Mouse (Mus musculus) adrenal gland, postnatal 14 days (tissue): ENCODE measurements around the gene Krt17. TPM values are rescaled to one million over a fixed set of nuclear protein-coding genes. Genes with fewer than 3 reads are reported as not detected.
"Not testable (repeated sequence)": the region's sequence is repeated elsewhere in the genome, so short reads cannot be mapped to it uniquely, and the experiment has no call there.

Experiments
- DNase-seq: peaks from one replicate; pipeline ENCODE4 v3.0.0; 2021; ENCODE audit warnings: mixed read lengths
- total RNA-seq: library from RNA; stranded (reverse); gene quantifications from 2 replicates; pipeline ENCODE4 v1.2.3, GENCODE M21; 2021

The Krt17 gene
- total RNA-seq, 1 experiment from 2014 or later, result not detected

- DNase-seq, result no peak
These were observed 1.5 kb upstream of the Krt17 start for GRCm38 (mm10) chr11:100262058-100262980.

- no peak for DNase-seq
These were observed 391 bp upstream of the Krt17 start for GRCm38 (mm10) chr11:100261235-100261605.

GRCm38 (mm10) chr11:100259079-100259478 lies 1.8 kb downstream of the Krt17 start:
- DNase-seq, result no peak

GRCm38 (mm10) chr11:100257967-100258366 lies 2.9 kb downstream of the Krt17 start:
- DNase-seq, result no peak

GRCm38 (mm10) chr11:100255514-100255913 lies 5.3 kb downstream of the Krt17 start:
- DNase-seq, result no peak

- DNase-seq, result no peak
These were observed 6.3 kb downstream of the Krt17 start for GRCm38 (mm10) chr11:100254360-100255090.

GRCm38 (mm10) chr11:100248852-100249465 lies 11.9 kb downstream of the Krt17 start, which contains the start of gene Krt16:
Gene Krt16 (minus strand): TSS chr11:100248902.
- no peak for DNase-seq

GRCm38 (mm10) chr11:100246471-100246870 lies 14.4 kb downstream of the Krt17 start:
- DNase-seq, result not testable (repeated sequence)

- DNase-seq, result not testable (repeated sequence)
These were observed 20.6 kb downstream of the Krt17 start for GRCm38 (mm10) chr11:100240272-100240671.

- DNase-seq, result no peak
These were observed 39.1 kb downstream of the Krt17 start for GRCm38 (mm10) chr11:100221741-100222140.

- DNase-seq, result no peak
These were observed 41.5 kb downstream of the Krt17 start for GRCm38 (mm10) chr11:100219304-100219703.

- DNase-seq, result no peak
These were observed 52.3 kb downstream of the Krt17 start for GRCm38 (mm10) chr11:100208542-100208941.

- DNase-seq, result no peak
These were observed 53.3 kb downstream of the Krt17 start, which contains the start of gene Krt14 for GRCm38 (mm10) chr11:100207498-100207897. Gene Krt14 (minus strand): TSS chr11:100207548.

Other genes with a start within 250 kb of the Krt17 start
- not detected in 2 replicates for gene Krt33a, start 244.8 kb downstream of the Krt17 start, total RNA-seq
- gene Krt33b, start 231.2 kb downstream of the Krt17 start, total RNA-seq, result not detected in 2 replicates
- gene Krt34, start 219.5 kb downstream of the Krt17 start, total RNA-seq, result not detected in 2 replicates
- gene Krt31, start 210.5 kb downstream of the Krt17 start, total RNA-seq, result not detected in 2 replicates
- gene Krt32, start 172.8 kb downstream of the Krt17 start, total RNA-seq, result not detected in 2 replicates
- not detected in 2 replicates for gene Krt35, start 164.8 kb downstream of the Krt17 start, total RNA-seq
- 0.19 TPM in 1 of 2 replicates, not detected in the other for gene Krt36, start 155.4 kb downstream of the Krt17 start, total RNA-seq
- gene Krt13, start 139.5 kb downstream of the Krt17 start, total RNA-seq, result not detected in 2 replicates
- gene Krt15, start 125.1 kb downstream of the Krt17 start, total RNA-seq, result not detected in 2 replicates
- 6.4 and 6.6 TPM in 2 replicates for gene Krt19, start 112.4 kb downstream of the Krt17 start, total RNA-seq
- gene Krt9, start 67.8 kb downstream of the Krt17 start, total RNA-seq, result not detected in 2 replicates
- gene Krt14, start 53.5 kb downstream of the Krt17 start, total RNA-seq, result 0.38 and 0.41 TPM in 2 replicates
- gene Krt16, start 12.1 kb downstream of the Krt17 start, total RNA-seq, result not detected in 2 replicates
- gene Krt42, start 8.8 kb upstream of the Krt17 start, total RNA-seq, result not detected in 2 replicates
- gene Eif1, start 58.9 kb upstream of the Krt17 start, total RNA-seq, result 987 and 1,021 TPM in 2 replicates
- not detected in 2 replicates for gene Gast, start 73.4 kb upstream of the Krt17 start, total RNA-seq
- 50.1 and 54.0 TPM in 2 replicates for gene Hap1, start 95.1 kb upstream of the Krt17 start, total RNA-seq
- 101 and 102 TPM in 2 replicates for gene Jup, start 136.7 kb upstream of the Krt17 start, total RNA-seq
- 25.8 and 26.7 TPM in 2 replicates for gene P3h4, start 153.8 kb upstream of the Krt17 start, total RNA-seq
- gene Fkbp10, start 154.7 kb upstream of the Krt17 start, total RNA-seq, result 33.8 and 38.9 TPM in 2 replicates
- gene Nt5c3b, start 180.8 kb upstream of the Krt17 start, total RNA-seq, result 51.5 and 57.5 TPM in 2 replicates
- gene Klhl10, start 180.9 kb upstream of the Krt17 start, total RNA-seq, result 0.94 and 1.5 TPM in 2 replicates
- gene Klhl11, start 211.7 kb upstream of the Krt17 start, total RNA-seq, result 42.9 and 44.2 TPM in 2 replicates